Mouse (Mus musculus): ENCODE data around the gene BC030870.
A peak's percentile ranks its signal among the peaks of the same experiment; 100 is the strongest.
"Not testable (repeated sequence)": the region's sequence is repeated elsewhere in the genome, so short reads cannot be mapped to it uniquely, and the experiment has no call there.

Gene BC030870

DNA sequence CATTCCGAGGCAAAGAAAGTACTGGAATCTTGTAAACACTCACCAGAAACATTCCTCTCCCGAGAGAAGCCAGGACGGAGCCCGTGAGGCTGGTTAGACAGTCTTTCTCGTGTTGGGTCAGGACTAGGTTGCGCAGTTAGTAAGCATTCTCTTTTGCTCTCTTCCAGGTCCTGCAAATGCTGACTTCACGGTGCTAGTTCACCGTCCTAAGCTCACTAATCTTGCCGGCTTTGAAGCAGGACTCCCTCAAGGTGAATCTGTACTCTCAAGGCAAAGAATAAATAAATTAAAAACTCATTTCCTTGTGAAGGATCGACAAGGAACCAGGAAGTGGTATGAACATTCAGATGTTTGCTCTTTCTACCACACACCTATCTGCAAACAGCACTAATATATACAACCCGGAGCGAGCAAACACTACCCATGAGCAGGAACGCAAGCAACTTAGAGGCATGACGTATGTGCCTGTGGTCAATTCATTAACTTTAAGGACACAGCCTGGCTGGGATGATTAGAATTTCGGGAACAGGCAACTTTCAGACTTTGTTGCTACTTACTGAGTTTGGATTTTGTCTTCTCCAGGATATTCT, at the start of gene BC030870:
TSS of gene BC030870 (minus strand) at position 365 of the 590 bp plus-strand sequence.
- no peak for DNase-seq

DNA sequence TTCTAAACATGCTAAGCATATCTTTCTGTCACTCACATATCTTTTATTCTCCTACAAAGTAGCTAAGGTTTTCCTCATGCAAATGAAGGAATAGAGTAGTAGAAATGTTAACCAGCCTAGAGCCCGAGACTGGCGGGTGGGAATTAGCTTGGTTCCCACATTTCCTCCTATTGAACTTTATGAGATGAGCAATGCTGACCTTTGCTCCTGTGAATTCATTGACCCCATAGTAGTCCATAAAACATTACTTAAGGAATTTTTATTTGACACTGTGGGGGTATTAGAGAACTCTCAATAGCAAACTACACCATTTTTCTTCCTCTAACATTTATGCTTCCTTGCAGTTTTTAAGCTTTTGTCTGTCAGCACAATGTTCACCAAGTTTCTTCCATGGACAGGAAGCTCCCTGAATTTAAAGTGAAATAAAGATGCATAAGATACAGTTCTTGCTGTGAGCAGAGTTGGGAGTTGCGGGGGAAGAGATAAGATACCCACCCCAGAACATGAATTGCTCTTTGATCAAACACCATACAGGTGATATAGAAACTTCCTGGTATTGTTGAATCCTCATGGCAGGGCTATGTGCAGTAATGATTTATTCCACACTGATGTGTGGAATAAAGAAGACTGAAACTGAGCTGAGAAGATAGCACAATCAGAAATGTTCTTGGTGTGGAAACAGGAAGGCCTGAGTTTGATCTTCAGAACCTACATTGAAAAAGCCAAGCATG, 45.5 kb upstream of the BC030870 start:
- DNase-seq = no peak

- DNase-seq = no peak
Observed at GRCm38 (mm10) chr8:65169184-65169583, 39.8 kb upstream of the BC030870 start.

DNA sequence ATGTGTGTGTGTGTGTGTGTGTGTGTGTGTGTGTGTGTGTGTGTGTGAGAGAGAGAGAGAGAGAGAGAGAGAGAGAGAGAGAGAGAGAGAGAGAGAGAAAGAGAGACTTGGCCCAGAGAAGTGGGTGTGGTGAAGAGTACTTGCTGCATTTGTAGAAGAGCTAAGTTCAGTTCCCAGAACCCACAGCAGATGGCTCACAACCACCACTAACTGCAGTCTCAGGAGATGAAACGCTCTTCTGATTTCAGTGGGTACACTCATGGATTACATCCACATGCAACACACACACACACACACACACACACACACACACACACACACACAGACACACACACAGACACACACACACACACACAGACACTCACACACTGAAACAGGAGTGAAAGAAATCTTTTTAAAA, 31.3 kb upstream of the BC030870 start:
- DNase-seq = not testable (repeated sequence)

GRCm38 (mm10) chr8:65159096-65159748, 29.9 kb upstream of the BC030870 start:
- DNase-seq = peak; percentile 6 to 16

- DNase-seq = peak; percentile 13 to 15
Observed at GRCm38 (mm10) chr8:65157901-65158300, 28.5 kb upstream of the BC030870 start.

DNA sequence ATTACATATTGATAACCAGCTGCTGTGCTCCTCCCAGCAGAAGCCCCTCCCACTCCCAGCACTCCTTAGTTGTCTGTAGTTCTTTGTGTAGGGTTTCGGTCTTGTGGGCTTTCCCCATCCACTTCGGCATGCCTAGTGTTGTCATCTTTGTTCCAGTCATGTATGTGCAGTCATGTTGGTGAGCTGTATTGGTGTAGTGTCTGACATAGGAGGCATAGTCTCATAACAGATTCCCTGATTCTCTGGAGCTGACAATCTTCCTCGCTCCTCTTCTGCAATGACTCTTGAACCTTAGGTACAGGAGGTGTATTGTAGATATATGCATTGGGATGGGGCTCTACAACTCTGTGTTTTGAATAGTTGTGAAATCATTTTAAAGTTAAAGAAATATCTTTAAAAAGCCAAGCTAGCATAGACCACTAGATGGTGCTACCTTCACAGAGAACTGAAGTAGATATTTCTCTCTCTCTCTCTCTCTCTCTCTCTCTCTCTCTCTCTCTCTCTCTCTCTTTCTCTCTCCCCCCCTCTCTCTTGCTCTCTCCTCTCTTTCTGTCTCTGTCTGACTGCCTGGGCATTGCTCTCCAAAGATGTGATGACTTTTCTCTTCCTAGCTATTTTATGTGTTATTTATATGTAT, 9.6 kb upstream of the BC030870 start:
- no peak for DNase-seq

GRCm38 (mm10) chr8:65126454-65126853, 2.9 kb downstream of the BC030870 start:
- DNase-seq = no peak

DNA sequence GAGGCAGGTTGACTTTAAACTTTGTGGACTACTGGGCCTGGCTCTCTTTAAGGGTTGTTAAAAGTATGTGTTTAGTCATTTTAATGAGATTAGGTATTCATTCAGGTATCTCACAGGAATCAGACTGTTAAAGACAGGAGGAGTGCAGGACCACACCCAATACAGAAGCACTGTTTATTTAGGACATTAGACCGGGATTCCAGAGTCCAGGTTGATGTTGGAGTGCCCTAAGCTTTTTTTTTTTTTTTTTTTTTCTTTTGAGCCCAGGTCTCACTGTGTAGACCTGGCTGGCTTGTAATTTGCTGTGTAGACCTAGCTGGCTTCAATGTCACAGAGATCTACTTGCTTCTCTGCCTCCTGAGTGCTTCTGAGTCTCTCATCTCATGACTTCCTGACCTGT, 3.3 kb downstream of the BC030870 start:
- no peak for DNase-seq

- no peak for DNase-seq
Observed at GRCm38 (mm10) chr8:65112092-65112491, 17.3 kb downstream of the BC030870 start.

- DNase-seq = peak; percentile 61 to 64
Observed at GRCm38 (mm10) chr8:65110285-65110691, 19.1 kb downstream of the BC030870 start.

- DNase-seq = no peak
Observed at GRCm38 (mm10) chr8:65108936-65109335, 20.4 kb downstream of the BC030870 start.

DNA sequence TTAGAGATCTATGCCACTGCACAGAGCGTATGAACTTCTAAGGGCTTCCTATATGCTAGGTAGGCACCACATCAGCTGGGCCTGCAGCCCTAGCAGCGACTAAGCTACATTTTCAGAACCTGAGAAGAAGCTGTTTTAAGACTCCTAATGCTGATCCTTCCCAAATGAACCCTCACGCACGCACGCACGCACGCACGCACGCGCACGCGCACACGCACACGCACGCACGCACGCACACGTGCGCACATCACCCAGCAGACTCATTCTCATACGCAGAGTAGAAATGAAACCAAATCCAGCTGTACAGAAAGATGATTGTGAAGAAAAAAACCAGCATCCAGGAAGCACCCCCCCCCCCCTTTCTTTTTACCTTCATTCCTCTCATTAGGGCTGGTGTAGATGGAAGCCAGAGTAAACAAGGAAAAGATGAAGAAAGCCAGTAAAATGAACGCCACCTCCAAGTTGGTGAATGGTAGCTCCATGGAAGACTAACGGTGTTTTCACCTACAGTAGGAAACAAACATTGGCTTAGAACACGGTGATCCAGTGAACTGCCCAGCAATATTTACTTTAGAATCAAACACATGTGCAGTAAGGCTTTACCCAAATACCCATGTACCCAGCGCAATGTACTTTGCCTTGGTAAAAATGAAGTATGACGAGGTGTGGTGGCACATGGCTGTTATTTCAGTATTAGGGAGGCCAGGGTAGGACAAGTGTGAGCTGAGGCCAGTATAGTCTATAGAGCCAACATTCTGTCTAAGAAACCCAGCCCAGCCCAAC, 21.2 kb downstream of the BC030870 start:
- no peak for DNase-seq

GRCm38 (mm10) chr8:65104041-65104440, 25.3 kb downstream of the BC030870 start:
- no peak for DNase-seq

- DNase-seq = no peak
Observed at GRCm38 (mm10) chr8:65103632-65104031, 25.7 kb downstream of the BC030870 start.

DNA sequence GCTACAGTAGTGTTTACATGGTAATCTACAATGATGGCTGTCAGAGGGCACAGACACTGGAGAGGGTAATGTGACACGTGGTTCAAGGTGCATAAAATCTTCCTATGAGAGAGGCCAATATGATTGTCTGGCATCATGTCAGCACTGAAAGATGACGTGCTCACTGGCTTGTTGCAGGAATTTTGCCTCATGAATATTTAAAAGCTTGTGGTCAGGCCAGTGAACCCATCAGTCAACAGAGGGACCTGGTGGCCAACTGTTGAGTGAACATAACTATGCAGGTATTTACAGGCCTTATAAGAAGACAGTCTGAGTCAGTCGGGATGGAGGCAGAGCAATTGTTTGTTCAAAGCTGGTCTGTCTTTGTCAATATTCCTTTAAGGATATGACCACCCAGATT, 29.6 kb downstream of the BC030870 start:
- no peak for DNase-seq

DNA sequence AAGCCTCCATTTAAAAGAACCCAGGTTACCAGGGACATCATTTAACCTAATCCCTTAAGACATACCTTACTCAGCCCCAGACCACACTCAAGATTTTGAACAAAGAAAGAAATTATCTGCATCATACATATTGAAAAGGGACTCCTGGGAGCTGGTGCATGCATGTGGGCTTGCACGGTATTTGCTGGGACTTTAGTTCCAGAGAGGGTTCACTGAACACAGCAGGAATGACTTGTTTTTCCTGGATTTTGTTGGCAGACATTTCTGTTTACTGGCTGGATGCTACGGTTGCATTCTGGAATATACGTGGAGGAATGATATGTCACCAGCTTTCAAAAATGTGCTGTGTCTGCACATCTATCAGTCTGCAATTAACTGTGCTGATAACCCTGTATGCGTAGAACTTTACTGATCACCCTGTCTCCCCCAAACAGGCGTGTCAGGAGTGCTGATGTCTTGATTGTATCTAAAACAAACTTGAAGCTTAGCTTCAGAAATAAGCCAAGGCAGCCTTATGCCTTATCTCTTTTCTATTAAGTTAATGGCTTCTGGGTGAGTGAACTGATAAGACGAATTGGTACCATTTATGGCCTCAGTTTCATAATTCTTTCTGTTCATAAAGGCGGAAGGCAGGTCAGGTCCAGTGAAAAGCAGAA, 31.5 kb downstream of the BC030870 start:
- DNase-seq = no peak

GRCm38 (mm10) chr8:65089781-65090180, 39.6 kb downstream of the BC030870 start:
- DNase-seq = no peak

DNA sequence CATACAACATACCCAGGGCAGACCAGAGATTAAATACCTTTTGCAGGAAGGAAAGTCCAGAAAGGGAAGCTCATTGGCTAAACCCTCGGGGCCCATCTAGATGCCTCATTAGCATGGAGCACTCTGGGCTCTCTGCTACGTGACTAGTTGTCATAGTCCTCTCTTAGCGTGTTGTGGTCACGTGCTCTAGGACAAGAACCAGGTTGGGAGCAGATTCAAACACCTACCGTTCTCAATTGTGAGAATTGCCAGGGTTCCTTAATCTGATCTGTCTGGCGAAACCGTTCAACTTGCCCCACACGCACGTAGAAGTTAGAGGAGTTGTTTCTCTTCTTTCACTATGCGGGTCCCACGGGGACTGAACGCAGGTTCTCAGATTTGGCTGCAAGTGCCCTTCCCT, 41.2 kb downstream of the BC030870 start:
- DNase-seq = no peak

DNA sequence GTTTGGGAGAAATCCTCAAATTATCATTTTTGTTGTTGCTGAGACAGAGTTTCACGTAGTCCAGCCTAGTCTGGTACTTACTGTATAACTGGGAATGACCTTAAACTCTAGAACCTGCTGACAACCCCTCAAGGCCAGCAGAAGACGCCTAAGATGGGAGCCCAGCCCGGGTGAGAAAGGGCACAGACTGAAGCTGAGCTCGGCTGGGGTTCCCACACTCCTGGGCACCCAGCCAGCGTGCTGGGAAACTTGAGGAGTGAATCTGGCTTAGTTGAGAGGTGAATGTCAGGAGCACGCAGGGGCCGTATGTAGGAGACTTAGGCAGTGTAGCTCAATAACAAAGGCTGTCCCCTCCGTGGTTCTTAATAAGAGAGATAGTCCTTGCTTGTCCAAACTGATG, 41.7 kb downstream of the BC030870 start:
- DNase-seq = no peak

GRCm38 (mm10) chr8:65085680-65086079, 43.7 kb downstream of the BC030870 start:
- DNase-seq = no peak

DNA sequence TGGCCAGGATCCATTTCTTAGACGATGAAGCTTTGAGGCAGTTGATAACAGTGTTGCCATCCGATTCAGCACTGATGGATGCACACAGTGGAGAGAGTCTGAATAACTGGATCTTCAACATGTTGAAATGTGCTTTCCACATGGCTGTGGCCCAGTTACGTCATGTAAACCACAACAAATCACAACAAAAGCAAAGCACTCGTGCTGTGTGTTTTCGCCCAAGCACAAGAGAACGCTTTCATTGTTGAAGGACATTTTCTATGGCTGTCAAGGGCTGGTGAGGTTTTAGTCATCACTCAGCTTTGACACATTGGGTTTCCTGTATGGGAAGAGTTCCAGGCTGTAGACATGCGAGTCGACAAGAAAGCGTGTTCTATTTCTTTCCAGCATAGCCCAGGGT, 48.6 kb downstream of the BC030870 start:
- no peak for DNase-seq
